Mouse (Mus musculus): ENCODE data around the gene Numbl. TPM values are rescaled to one million over a fixed set of nuclear protein-coding genes. Genes with fewer than 3 reads are reported as not detected.

The Numbl gene
- polyA plus RNA-seq, 1 experiment from 2014 or later: 12.6 TPM

DNA sequence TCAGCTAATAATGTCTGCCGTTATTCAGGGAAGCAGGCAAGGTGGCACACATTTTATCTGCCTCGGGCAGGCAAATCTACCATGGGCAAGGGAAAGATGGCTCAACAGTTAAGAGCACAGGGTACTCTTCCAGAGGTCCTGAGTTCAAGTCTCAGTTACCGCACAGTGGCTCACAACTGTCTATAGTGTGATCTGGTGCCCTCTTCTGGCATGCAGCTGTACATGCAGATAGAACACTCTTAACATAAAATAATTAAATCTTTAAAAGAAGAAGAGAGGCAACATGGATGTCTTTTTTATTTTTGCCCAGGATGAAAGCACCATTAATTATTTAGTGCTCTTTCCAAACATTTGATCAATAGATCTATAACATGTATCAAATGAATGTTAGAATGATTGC, 19.0 kb downstream of the Numbl start:
- peak; percentile 69 for TF ChIP-seq CTCF (IDR thresholded peaks at IDR 0.05; ENCODE audit: low read depth)
- WGBS: 96% methylated on average over 3 of the region's 3 CpGs

DNA sequence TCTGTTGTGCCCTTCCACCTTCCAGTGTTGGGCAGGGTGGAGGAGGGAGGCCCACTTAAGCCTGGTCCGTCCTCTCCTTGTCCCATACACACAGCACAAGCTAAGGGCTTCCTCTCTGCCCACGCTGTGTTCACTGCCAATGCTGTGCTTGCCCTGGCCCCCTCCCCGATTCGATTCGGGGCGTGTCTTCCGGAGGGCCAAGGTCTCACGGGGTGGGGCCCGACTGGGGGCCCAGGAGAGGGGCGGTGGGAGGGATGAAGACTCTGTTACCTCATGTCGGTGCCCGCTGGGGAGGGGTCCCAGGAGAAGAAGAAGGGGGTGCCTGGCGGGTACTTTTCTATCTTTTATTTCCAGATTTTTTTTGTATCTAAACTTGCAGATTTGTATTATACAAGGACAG, 23.5 kb downstream of the Numbl start:
- no peak for TF ChIP-seq CTCF (IDR thresholded peaks at IDR 0.05; ENCODE audit: low read depth)
- DNase-seq (ENCODE audit: low spot score) (no peak), ATAC-seq (replicated peaks; ENCODE audit: low FRiP score, low read depth) (no peak)
- Histone ChIP-seq H3K4me3 (replicated peaks; ENCODE audit: low read depth, low read length) (no peak overlapping the region), H3K27me3 (ENCODE audit: insufficient read depth, low read length) (no peaks in the 10 kb centered on the region), H3K4me1 (replicated peaks; ENCODE audit: insufficient read depth, low read length) (peaks cover 9% of the 10 kb centered on the region; the same call in 1 of the 2 replicates), H3K9me3 (replicated peaks; ENCODE audit: low read length) (no peaks in the 10 kb centered on the region), H3K4me2 (ENCODE audit: low read length) (no peak overlapping the region), H3K27ac (peak overlapping the region; percentile 70; the same call in 1 of the 2 replicates), H3K9ac (ENCODE audit: low read depth, low read length) (peak overlapping the region; percentile 35; the same call in 1 of the 2 replicates), H3K36me3 (ENCODE audit: insufficient read depth, low read length) (0 out of 2 replicates have a peak, but pooled peaks cover 17% of the 10 kb centered on the region)
- 45% methylated on average over 13 of the region's 13 CpGs for WGBS

More for the DNA sequence above, 19.0 kb downstream of the Numbl start:
- no peaks in the 10 kb centered on the region for H3K9me3 ChIP-seq (replicated peaks; ENCODE audit: low read length)
- H3K4me2 ChIP-seq (ENCODE audit: low read length): no peak overlapping the region
- H3K27me3 ChIP-seq (ENCODE audit: insufficient read depth, low read length): no peaks in the 10 kb centered on the region
- 0 out of 2 replicates have a peak, but pooled peaks cover 4% of the 10 kb centered on the region for H3K4me1 ChIP-seq (replicated peaks; ENCODE audit: insufficient read depth, low read length)
- no peak for DNase-seq (ENCODE audit: low spot score)
- H3K36me3 ChIP-seq (ENCODE audit: insufficient read depth, low read length): peaks cover 21% of the 10 kb centered on the region
- no peak overlapping the region for H3K4me3 ChIP-seq (replicated peaks; ENCODE audit: low read depth, low read length)
- H3K27ac ChIP-seq: no peak overlapping the region
- ATAC-seq (replicated peaks; ENCODE audit: low FRiP score, low read depth): no peak
- H3K9ac ChIP-seq (ENCODE audit: low read depth, low read length): no peak overlapping the region

DNA sequence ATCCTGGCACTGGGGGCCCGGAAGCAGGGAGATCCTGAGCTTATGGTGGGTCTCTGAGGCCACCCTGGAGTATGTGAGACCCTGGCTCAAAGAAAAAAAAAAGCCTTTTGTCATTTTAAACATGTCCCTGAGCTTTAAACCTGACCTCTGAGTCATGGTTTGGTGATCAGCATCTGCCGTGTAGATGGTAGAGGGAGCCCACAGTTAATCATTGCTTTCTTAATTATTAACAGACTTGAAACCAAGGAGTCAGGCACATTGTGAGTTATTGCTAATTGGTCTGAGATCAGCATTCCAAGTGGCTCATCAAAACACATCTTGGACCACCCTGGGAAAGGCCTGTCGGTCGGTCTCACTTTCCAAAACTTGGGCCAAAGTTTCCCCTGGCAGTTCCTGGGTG, 24.0 kb downstream of the Numbl start:
- H3K4me3 ChIP-seq (replicated peaks; ENCODE audit: low read depth, low read length): no peak overlapping the region
- TF ChIP-seq CTCF (IDR thresholded peaks at IDR 0.05; ENCODE audit: low read depth): no peak
- 0 out of 2 replicates have a peak, but pooled peaks cover 12% of the 10 kb centered on the region for H3K36me3 ChIP-seq (ENCODE audit: insufficient read depth, low read length)
- H3K4me1 ChIP-seq (replicated peaks; ENCODE audit: insufficient read depth, low read length): peaks cover 9% of the 10 kb centered on the region; the same call in 1 of the 2 replicates
- peak overlapping the region; percentile 35; the same call in 1 of the 2 replicates for H3K9ac ChIP-seq (ENCODE audit: low read depth, low read length)
- no peak overlapping the region for H3K4me2 ChIP-seq (ENCODE audit: low read length)
- no peaks in the 10 kb centered on the region for H3K27me3 ChIP-seq (ENCODE audit: insufficient read depth, low read length)
- ATAC-seq (replicated peaks; ENCODE audit: low FRiP score, low read depth) (no peak), DNase-seq (ENCODE audit: low spot score) (no peak)
- WGBS: 34% methylated on average over 4 of the region's 4 CpGs
- peak overlapping the region; percentile 70; the same call in 1 of the 2 replicates for H3K27ac ChIP-seq
- no peaks in the 10 kb centered on the region for H3K9me3 ChIP-seq (replicated peaks; ENCODE audit: low read length)

DNA sequence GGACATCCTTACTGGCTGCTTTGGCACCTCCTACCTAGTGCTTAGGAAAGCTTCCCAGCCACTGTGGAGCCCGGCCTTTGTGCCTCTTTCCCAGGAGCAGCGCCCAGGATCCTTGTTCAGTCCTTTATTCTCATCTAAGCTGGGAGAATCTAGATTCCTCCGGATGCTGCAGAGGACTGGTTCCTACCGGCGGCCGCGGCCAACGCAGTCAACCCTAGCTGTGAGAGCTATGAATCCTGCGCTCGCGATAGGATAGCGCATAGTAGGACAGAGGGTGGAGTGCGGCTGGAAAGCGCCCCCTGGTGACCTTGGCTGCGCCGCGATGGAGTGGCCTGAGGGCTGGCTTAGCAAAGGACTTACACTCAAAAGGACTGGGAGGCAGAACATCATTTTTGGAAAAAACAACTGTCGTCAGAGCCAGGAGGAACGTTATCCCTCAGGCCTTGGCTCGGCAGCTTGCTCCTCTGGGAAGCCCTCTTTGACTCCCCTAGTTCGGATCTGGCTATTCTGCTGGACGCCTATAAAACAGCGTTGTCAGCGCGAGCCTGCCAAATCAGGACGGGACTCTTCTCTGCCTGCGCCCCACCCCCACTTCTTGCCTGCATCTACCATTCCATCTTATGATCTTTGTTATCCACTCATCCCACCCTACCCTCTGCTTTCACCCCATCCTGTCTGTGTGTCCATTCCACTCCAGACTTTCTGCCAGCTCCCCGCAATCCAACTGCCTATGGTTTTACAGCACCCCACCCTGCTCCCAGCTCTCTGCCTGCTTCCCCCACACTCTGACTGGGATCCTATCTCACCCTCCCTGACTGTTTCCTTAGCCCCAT, 26.8 kb downstream of the Numbl start:
- Histone ChIP-seq H3K9me3 (replicated peaks; ENCODE audit: low read length) (no peaks in the 10 kb centered on the region), H3K4me1 (replicated peaks; ENCODE audit: insufficient read depth, low read length) (peaks cover 9% of the 10 kb centered on the region; the same call in 1 of the 2 replicates), H3K27ac (no peak overlapping the region), H3K4me2 (ENCODE audit: low read length) (peak overlapping the region; percentile 25), H3K36me3 (ENCODE audit: insufficient read depth, low read length) (0 out of 2 replicates have a peak, but pooled peaks cover 4% of the 10 kb centered on the region), H3K4me3 (replicated peaks; ENCODE audit: low read depth, low read length) (no peak overlapping the region), H3K27me3 (ENCODE audit: insufficient read depth, low read length) (no peaks in the 10 kb centered on the region), H3K9ac (ENCODE audit: low read depth, low read length) (peak overlapping the region; percentile 14; the same call in 1 of the 2 replicates)
- DNase-seq (ENCODE audit: low spot score) (peak; percentile 50), ATAC-seq (replicated peaks; ENCODE audit: low FRiP score, low read depth) (peak; percentile 53; the same call in 1 of the 2 replicates)
- peak; percentile 59 for TF ChIP-seq CTCF (IDR thresholded peaks at IDR 0.05; ENCODE audit: low read depth)
- WGBS: 1% methylated on average over 28 of the region's 28 CpGs

DNA sequence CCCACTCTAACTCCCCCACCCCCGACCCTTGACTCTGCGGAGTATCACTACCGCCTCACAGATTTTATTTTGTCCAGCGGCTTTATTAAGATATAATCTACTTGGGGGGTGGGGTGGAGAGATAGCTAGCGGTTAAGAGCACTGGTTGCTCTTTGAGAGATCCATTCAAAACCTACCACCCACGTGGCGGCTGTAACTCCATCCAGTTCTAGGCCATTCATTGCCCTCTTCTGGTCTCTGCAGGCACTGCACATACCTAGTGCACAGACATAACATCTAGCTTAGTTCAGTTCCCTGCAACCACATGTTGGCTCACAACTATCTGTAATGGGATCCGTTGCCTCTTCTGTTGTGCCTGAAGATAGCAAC, 27.4 kb downstream of the Numbl start:
- no peak overlapping the region for H3K4me3 ChIP-seq (replicated peaks; ENCODE audit: low read depth, low read length)

DNA sequence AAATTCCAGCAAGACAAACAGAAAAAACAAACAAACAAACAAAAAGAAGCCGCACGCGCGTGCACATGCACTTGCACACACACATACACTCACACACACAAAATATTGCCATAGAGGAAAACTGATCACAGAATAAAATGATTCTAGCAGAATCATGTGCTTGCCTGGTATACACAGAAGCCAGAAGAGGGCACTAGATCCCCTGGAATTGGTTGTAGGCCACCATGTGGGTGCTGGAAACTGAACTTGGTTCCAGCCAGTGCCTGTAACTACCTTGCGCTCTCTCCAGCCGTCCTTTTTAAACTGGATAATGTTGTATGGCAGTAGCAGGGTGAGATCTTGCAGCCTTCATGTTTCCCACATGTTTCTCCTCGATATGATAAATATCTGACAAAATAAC, 30.5 kb downstream of the Numbl start:
- Histone ChIP-seq H3K4me3 (replicated peaks; ENCODE audit: low read depth, low read length) (no peak overlapping the region), H3K4me2 (ENCODE audit: low read length) (no peak overlapping the region), H3K9ac (ENCODE audit: low read depth, low read length) (no peak overlapping the region), H3K27ac (no peak overlapping the region), H3K36me3 (ENCODE audit: insufficient read depth, low read length) (no peaks in the 10 kb centered on the region), H3K4me1 (replicated peaks; ENCODE audit: insufficient read depth, low read length) (peaks cover 5% of the 10 kb centered on the region; the same call in 1 of the 2 replicates), H3K9me3 (replicated peaks; ENCODE audit: low read length) (no peaks in the 10 kb centered on the region; the same call in 1 of the 2 replicates), H3K27me3 (ENCODE audit: insufficient read depth, low read length) (no peaks in the 10 kb centered on the region)
- TF ChIP-seq CTCF (IDR thresholded peaks at IDR 0.05; ENCODE audit: low read depth): 0 out of 2 replicates have a peak, but pooled peaks have one; percentile 16
- ATAC-seq (replicated peaks; ENCODE audit: low FRiP score, low read depth): no peak
- DNase-seq (ENCODE audit: low spot score): no peak
- WGBS: 86% methylated on average over 7 of the region's 7 CpGs

More for the DNA sequence above, 27.4 kb downstream of the Numbl start:
- Histone ChIP-seq H3K9ac (ENCODE audit: low read depth, low read length) (no peak overlapping the region), H3K27ac (no peak overlapping the region), H3K4me1 (replicated peaks; ENCODE audit: insufficient read depth, low read length) (peaks cover 9% of the 10 kb centered on the region; the same call in 1 of the 2 replicates), H3K9me3 (replicated peaks; ENCODE audit: low read length) (no peaks in the 10 kb centered on the region; the same call in 1 of the 2 replicates), H3K4me2 (ENCODE audit: low read length) (peak overlapping the region; percentile 25), H3K36me3 (ENCODE audit: insufficient read depth, low read length) (0 out of 2 replicates have a peak, but pooled peaks cover 4% of the 10 kb centered on the region), H3K27me3 (ENCODE audit: insufficient read depth, low read length) (no peaks in the 10 kb centered on the region)
- TF ChIP-seq CTCF (IDR thresholded peaks at IDR 0.05; ENCODE audit: low read depth): peak; percentile 84
- WGBS: 4% methylated on average over 8 of the region's 8 CpGs
- peak; percentile 71 for ATAC-seq (replicated peaks; ENCODE audit: low FRiP score, low read depth)
- peak; percentile 91 for DNase-seq (ENCODE audit: low spot score)

All from kidney, postnatal 0 days (tissue).